Mouse (Mus musculus) macrophage (primary cell): ENCODE results near the gene Aloxe3. TPM values are rescaled to one million over a fixed set of nuclear protein-coding genes. Genes with fewer than 3 reads are reported as not detected.

Experiments used
- H3K27ac ChIP-seq: fragments of 350-480 bp; formaldehyde crosslinking; 2 replicates; pipeline ENCODE4 v1.9.0; 2021
- H3K36me3 ChIP-seq: fragments of 350-480 bp; formaldehyde crosslinking; 2 replicates; pipeline ENCODE4 v1.9.0; 2021; ENCODE audit errors: inconsistent target
- H3K4me3 ChIP-seq: fragments of 350-480 bp; formaldehyde crosslinking; 2 replicates; pipeline ENCODE4 v1.9.0; 2021; ENCODE audit errors: inconsistent target
- H3K79me2 ChIP-seq: fragments of 350-480 bp; formaldehyde crosslinking; 2 replicates; pipeline ENCODE4 v1.9.0; 2021; ENCODE audit errors: inconsistent target
- WGBS: methylation state at CpG from one replicate; pipeline ENCODE4 v1.1.7; 2026; ENCODE audit warnings: inconsistent platforms; ENCODE audit not compliant: missing documents; 5-methylcytosine and 5-hydroxymethylcytosine counted together
- polyA plus RNA-seq: library from polyadenylated mRNA; stranded (reverse); fragments of 250-400 nt; gene quantifications from 3 replicates; pipeline ENCODE4 v1.2.4, GENCODE M21; 2018; ENCODE audit warnings: inconsistent platforms

Gene Aloxe3
- polyA plus RNA-seq, 1 experiment from 2014 or later: not detected

GRCm38 (mm10) chr11:69121741-69122335 is 3.9 kb upstream of the Aloxe3 start:
- 1% methylated on average over 25 of the region's 32 CpGs for WGBS
- H3K27ac ChIP-seq: no peak overlapping the region
- no peaks in the 10 kb centered on the region for H3K79me2 ChIP-seq
- H3K36me3 ChIP-seq: no peaks in the 10 kb centered on the region
- H3K4me3 ChIP-seq: peak overlapping the region; percentile 43

DNA sequence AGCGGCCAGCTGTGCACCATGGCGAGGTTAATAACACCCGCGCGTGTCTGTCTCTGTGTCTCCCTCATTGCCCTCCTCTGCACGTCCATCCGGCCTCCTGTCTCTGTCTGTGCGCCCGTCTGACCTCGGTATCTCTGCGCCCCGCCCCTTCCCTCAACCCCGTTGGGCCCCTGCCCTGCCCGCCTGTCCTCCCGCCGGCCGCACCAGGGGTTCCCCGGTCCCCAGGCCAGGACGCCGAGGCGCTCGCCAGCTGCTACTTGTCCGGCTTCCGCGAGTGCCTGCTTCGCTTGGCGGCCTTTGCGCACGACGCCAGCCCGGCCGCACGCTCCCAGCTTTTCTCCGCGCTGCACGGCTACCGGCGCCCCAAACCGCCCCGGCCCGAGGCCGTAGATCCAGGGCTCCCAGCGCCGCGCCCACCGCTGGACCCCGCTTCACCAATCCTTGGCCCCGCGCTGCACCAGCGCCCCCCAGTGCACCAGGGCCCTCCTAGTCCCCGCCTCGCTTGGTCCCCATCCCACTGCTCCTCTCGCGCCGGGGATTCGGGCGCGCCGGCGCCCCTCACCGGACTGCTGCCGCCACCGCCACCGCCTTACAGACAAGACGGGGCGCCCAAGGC is 3.3 kb upstream of the Aloxe3 start, which contains the start of gene 9130213A22Rik:
TSS of gene 9130213A22Rik (minus strand) at position 254 of the 616 bp plus-strand sequence.
- H3K4me3 ChIP-seq: peak within 1 kb of the TSS; percentile 55
- H3K27ac ChIP-seq: no peak within 1 kb of the TSS
- H3K36me3 ChIP-seq: no peaks in the 10 kb centered on the region
- WGBS: under 1% methylated on average over 64 of the region's 66 CpGs
- no peaks in the 10 kb centered on the region for H3K79me2 ChIP-seq

DNA sequence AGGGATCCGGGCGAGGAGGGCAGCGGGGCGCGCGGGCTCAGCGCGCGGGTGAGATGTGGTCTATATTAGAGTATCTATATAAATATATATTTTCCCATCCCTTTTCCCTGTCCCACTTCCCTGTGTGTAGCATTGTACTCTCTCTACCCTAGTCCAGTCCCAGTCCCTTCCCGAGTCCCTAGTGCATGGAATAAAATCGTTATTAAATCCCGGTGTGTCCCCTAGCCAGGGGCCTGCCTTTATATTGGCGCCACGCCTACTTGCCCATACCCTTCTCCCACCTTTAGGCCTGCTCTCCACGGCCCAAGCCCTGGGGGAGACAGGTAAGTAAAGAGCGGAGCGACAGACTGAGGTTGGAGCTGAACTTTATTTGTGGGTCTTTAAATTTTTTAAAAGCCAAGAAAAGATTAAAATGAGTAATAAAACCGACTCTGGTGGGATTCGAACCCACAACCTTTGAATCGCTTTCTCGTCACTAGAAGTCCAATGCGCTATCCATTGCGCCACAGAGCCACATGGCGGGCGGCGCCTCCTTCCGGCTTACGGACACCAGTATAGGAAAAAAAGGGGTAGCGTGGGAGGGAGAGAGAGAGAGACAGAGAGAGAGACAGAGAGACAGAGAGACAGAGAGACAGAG is 2.5 kb upstream of the Aloxe3 start:
- Histone ChIP-seq H3K36me3 (no peaks in the 10 kb centered on the region), H3K4me3 (peak overlapping the region; percentile 55), H3K79me2 (no peaks in the 10 kb centered on the region), H3K27ac (no peak overlapping the region)
- 2% methylated on average over 25 of the region's 29 CpGs for WGBS

DNA sequence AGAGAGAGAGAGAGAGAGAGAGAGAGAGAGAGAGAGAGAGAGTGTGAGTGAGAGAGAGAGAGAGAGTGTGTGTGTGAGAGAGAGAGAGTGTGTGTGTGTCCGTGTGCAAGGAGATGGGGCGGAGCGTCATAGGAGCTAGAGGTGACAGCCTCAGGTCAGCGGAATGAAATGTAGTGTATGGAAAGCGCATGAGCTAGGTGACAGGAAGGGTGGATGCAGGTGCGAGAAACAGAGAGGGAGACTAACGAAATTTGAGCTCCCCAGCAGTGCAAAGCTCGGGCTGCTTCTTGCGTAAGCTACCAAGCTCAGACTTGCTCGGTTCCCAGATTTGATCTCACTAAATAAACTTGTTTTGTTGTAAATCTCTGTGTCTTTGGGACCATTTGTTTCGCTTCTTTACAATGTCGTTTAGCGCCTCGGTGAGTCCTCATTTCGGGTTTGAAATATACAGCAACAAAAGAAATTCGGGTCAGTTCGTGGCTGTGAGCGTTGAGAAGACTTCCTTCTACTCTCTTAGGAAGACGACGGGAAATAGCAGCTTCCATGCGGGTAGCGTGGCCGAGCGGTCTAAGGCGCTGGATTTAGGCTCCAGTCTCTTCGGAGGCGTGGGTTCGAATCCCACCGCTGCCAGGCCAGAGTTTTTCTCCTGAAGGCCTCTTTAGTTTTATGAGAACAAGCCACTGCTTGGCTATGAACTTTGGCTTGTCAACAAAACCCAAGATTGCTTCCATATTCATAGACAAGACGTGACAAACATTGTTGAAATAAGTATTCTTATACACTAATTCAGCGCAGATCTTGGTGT is 1.8 kb upstream of the Aloxe3 start:
- H3K79me2 ChIP-seq: no peaks in the 10 kb centered on the region
- WGBS: under 1% methylated on average over 30 of the region's 31 CpGs
- H3K36me3 ChIP-seq: no peaks in the 10 kb centered on the region
- peak overlapping the region; percentile 19; the same call in 1 of the 2 replicates for H3K27ac ChIP-seq
- peak overlapping the region; percentile 55 for H3K4me3 ChIP-seq

GRCm38 (mm10) chr11:69124498-69124847 is 1.2 kb upstream of the Aloxe3 start:
- H3K36me3 ChIP-seq: no peaks in the 10 kb centered on the region
- WGBS: 0% methylated on average over 3 of the region's 3 CpGs
- H3K4me3 ChIP-seq: peak overlapping the region; percentile 53; the same call in 1 of the 2 replicates
- H3K27ac ChIP-seq: no peak overlapping the region
- no peaks in the 10 kb centered on the region for H3K79me2 ChIP-seq

DNA sequence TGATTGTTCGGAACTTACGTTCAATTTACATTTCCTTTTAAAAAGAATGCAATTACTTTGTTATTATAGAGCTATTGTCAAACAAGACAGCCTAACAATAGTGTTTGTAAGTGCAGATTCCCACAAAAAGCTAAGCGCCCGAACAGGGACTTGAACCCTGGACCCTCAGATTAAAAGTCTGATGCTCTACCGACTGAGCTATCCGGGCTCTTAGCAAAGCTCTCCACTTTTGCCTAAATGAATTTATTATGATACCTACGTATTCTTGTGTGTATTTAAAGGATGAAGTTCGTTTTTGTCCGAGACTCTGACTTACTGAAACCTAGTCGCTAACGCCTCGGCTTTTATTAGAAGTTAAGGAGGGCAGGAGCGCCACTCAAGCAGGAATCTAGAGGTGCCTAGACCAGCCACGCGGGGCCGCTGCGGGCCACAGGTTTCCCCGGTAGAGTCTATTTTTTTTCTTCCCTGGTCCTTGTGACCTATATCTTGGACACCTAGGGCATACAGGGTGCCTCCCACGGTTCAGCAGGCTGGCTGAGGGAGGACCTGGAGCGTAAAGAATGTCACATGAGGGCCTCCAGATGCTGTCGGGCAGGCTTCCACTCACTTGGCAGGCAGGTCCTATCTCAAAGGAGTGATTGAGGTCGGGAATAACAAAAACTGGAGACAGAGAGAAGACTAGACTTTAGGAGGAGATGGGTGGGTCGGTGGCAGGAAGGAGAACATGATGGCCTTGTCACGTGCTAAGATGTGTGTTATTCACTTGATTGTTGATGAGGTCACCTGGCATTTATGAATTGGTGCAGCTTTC is 450 bp upstream of the Aloxe3 start:
- H3K27ac ChIP-seq: 0 out of 2 replicates have a peak overlapping the region, but pooled peaks have one; percentile 13
- no peaks in the 10 kb centered on the region for H3K79me2 ChIP-seq
- 0% methylated on average over 24 of the region's 24 CpGs for WGBS
- H3K36me3 ChIP-seq: no peaks in the 10 kb centered on the region
- H3K4me3 ChIP-seq: peak overlapping the region; percentile 53

DNA sequence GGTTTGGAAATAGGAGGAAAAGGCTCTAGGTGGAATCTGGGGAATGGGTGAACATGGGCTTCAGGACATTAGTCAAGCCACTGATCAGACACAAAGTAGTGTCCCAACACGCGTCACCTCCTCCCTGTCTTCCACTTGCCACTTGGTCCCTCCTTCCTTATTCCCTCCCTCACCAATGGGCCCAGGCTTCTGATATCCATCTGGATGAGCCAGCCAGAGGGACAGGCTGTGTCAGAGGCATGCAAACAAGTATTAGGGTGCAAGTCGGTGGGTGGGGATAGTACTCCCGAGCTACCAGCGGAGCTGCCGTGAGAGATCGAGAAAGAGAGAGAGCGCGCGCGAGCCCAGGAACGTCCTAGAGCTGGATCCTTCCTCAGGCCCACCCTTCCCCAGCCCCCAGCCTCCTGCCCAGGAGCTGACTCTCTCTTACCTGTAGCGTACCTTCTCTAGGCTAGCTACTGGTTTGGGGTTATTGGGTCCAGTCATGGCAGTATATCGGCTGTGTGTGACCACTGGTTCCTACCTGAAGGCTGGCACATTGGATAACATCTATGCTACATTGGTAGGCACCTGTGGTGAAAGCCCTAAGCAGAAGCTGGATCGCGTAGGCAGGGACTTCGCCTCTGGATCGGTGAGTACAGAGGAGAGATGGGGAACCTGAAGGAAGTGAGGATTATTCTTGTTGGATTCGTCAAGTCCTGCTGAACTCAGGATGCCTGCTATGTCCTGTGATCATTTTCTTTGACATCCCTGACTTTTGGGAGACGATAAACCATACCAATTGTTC is 416 bp downstream of the Aloxe3 start:
- 7% methylated on average over 20 of the region's 20 CpGs for WGBS
- H3K36me3 ChIP-seq: no peaks in the 10 kb centered on the region

GRCm38 (mm10) chr11:69126706-69127095 is 1.0 kb downstream of the Aloxe3 start:
- WGBS: 71% methylated on average over 2 of the region's 2 CpGs
- Histone ChIP-seq H3K79me2 (no peaks in the 10 kb centered on the region), H3K27ac (no peak overlapping the region), H3K36me3 (no peaks in the 10 kb centered on the region), H3K4me3 (no peak overlapping the region)

More for the DNA sequence above, 416 bp downstream of the Aloxe3 start:
- peak overlapping the region; percentile 53 for H3K4me3 ChIP-seq
- no peak overlapping the region for H3K27ac ChIP-seq
- H3K79me2 ChIP-seq: no peaks in the 10 kb centered on the region

DNA sequence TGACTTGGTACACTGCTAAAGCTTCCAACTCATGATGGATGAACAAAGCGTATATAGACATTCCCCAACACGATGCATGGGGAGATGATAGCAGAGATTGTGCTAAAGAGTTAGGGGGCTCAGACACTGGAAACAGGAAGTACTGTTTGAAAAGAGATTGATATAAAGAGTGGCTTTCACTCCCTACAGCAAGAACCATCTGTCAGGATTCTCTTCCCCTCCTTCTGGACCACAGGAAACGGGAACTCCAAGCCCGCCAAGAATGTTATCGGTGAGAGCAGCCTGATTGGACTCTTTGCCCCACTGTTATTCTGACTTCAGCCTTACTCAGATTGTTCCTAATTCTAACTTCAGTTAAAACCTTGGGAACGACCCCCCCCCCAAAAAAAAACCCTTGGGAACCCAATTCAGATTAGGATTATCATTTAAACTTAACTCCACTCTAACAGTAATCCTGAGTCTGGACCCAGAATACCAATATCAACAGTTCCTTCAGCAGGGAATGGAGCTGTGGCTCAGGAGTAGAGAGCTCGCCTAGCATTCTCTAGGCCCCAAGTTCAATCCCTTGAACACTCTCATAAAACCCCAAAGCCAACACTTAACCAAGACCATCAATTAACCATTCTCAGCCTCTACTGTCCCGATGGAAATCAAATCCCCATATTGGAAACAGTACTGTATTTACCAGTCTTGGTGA is 2.9 kb downstream of the Aloxe3 start:
- no peak overlapping the region for H3K4me3 ChIP-seq
- no peaks in the 10 kb centered on the region for H3K36me3 ChIP-seq
- H3K27ac ChIP-seq: no peak overlapping the region
- no peaks in the 10 kb centered on the region for H3K79me2 ChIP-seq
- 72% methylated on average over 8 of the region's 8 CpGs for WGBS

GRCm38 (mm10) chr11:69133566-69133922 is 7.8 kb downstream of the Aloxe3 start:
- H3K4me3 ChIP-seq: no peak overlapping the region
- no peak overlapping the region for H3K27ac ChIP-seq
- 76% methylated on average over 5 of the region's 5 CpGs for WGBS
- H3K36me3 ChIP-seq: no peaks in the 10 kb centered on the region
- no peaks in the 10 kb centered on the region for H3K79me2 ChIP-seq

DNA sequence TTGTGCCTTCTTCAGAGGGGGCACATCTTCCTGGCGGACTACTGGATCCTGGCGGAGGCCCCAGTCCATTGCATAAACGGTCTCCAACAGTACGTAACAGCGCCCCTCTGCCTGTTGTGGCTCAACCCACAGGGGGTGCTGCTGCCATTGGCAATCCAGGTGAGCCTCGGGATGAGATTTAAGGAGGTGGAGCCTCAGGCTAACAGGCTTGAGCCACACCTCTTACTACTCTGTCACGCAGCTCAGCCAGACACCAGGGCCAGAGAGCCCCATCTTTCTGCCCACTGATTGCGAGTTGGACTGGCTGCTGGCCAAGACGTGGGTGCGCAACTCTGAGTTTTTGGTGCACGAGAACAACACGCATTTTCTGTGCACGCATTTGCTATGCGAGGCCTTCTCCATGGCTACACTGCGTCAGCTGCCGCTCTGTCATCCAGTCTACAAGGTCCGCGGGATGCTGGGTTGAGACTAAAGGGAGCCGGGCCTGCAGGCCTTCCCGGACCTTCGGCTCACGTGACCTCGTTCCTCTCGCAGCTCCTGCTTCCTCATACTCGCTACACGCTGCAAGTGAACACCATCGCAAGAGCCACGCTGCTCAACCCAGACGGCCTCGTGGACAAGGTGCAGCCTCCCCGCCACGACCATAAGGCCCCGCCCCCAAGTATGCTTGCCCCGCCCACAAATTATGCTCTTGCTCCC is 8.4 kb downstream of the Aloxe3 start:
- Histone ChIP-seq H3K27ac (no peak overlapping the region), H3K4me3 (no peak overlapping the region), H3K79me2 (no peaks in the 10 kb centered on the region), H3K36me3 (no peaks in the 10 kb centered on the region)
- 17% methylated on average over 34 of the region's 34 CpGs for WGBS

GRCm38 (mm10) chr11:69134622-69134968 is 8.9 kb downstream of the Aloxe3 start:
- H3K36me3 ChIP-seq: no peaks in the 10 kb centered on the region
- no peak overlapping the region for H3K27ac ChIP-seq
- WGBS: 70% methylated on average over 8 of the region's 8 CpGs
- H3K4me3 ChIP-seq: no peak overlapping the region
- H3K79me2 ChIP-seq: no peaks in the 10 kb centered on the region

DNA sequence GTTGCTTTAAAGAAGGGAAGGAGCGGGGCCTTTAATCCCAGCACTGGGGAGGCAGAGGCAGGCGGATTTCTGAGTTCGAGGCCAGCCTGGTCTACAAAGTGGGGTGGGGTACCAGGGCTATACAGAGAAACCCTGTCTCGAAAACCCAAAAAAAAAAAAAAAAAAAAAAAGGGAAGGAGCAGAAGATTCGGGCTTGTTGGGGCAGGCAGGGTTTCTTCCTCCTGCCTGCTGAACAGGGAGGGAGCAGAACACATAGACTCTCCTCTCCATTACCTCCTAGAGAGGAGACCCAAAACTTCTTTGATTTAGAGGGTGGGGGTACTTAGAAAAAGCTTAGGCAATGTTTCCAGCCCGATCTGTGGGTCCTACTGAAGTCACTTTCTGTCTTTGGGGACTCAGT is 9.7 kb downstream of the Aloxe3 start:
- H3K4me3 ChIP-seq: no peak overlapping the region
- WGBS: 68% methylated on average over 6 of the region's 6 CpGs
- no peaks in the 10 kb centered on the region for H3K79me2 ChIP-seq
- H3K27ac ChIP-seq: no peak overlapping the region
- no peaks in the 10 kb centered on the region for H3K36me3 ChIP-seq
